Mouse (Mus musculus) intestine, embryonic 14.5 days (tissue): ENCODE measurements around the gene Osbpl11. TPM values are rescaled to one million over a fixed set of nuclear protein-coding genes. Genes with fewer than 3 reads are reported as not detected.
"Not testable (repeated sequence)": the region's sequence is repeated elsewhere in the genome, so short reads cannot be mapped to it uniquely, and the experiment has no call there.

Experiments used
- ATAC-seq: fragments of 200-750 bp; cut with Nextera tagmentation; replicated peaks from 2 replicates; pipeline ENCODE4 v1.8.0; 2017; ENCODE audit warnings: low read depth, moderate number of reproducible peaks, moderate TSS enrichment, moderate library complexity; ENCODE audit not compliant: low FRiP score, low TSS enrichment
- DNase-seq: peaks from one replicate; pipeline ENCODE4 v3.0.0-alpha.2; 2018; ENCODE audit warnings: low spot score
- H3K27ac ChIP-seq: fragments of 300-500 bp; sonication (generic); 2 replicates; pipeline ENCODE4 v1.5.1; 2014; ENCODE audit warnings: low read depth, mild to moderate bottlenecking, control low read depth
- H3K27me3 ChIP-seq: fragments of 300-500 bp; sonication (generic); replicated peaks from 2 replicates; pipeline ENCODE4 v1.6.1; 2014; ENCODE audit warnings: low read length, control low read depth; ENCODE audit not compliant: control insufficient read depth, insufficient read depth
- H3K36me3 ChIP-seq: fragments of 300-500 bp; sonication (generic); 2 replicates; pipeline ENCODE4 v1.6.1; 2014; ENCODE audit warnings: low read length, control low read depth; ENCODE audit not compliant: control insufficient read depth, insufficient read depth
- H3K4me1 ChIP-seq: fragments of 300-500 bp; sonication (generic); replicated peaks from 2 replicates; pipeline ENCODE4 v1.6.1; 2014; ENCODE audit warnings: low read length, control low read depth, mixed read lengths; ENCODE audit not compliant: control insufficient read depth, insufficient read depth
- H3K4me2 ChIP-seq: fragments of 300-500 bp; sonication (generic); 2 replicates; pipeline ENCODE4 v1.6.1; 2014; ENCODE audit warnings: low read length
- H3K4me3 ChIP-seq: fragments of 300-500 bp; sonication (generic); 2 replicates; pipeline ENCODE4 v1.5.1; 2014; ENCODE audit warnings: low read depth, low read length, control low read depth, mixed read lengths
- H3K9ac ChIP-seq: fragments of 300-500 bp; sonication (generic); 2 replicates; pipeline ENCODE4 v1.6.1; 2014; ENCODE audit warnings: mild to moderate bottlenecking, low read length
- H3K9me3 ChIP-seq: fragments of 300-500 bp; sonication (generic); 2 replicates; pipeline ENCODE4 v1.6.1; 2016; ENCODE audit warnings: low read length, control low read depth; ENCODE audit not compliant: control insufficient read depth
- WGBS: fragments of 180-500 bp; shearing (Covaris S2); extraction: QIAGEN DNeasy Blood & Tissue Kit; methylation state at CpG from one replicate; pipeline ENCODE4 v1.1.7; 2014; 5-methylcytosine and 5-hydroxymethylcytosine counted together
- polyA plus RNA-seq: library from polyadenylated mRNA; unstranded; fragments of >200 nt; fragmentation: Nextera tagmentation; extraction: Ambion mirVana; gene quantifications from 2 replicates; pipeline ENCODE4 v1.2.1, GENCODE M21; 2014

The Osbpl11 gene
- polyA plus RNA-seq, 1 experiment from 2014 or later: 14.9 TPM

GRCm38 (mm10) chr16:33154992-33155391 lies 29.9 kb upstream of the Osbpl11 start:
- 52% methylated on average over 4 of the region's 4 CpGs for WGBS
- ATAC-seq (no peak), DNase-seq (no peak)
- H3K4me2 ChIP-seq: no peak overlapping the region
- no peak overlapping the region for H3K4me3 ChIP-seq
- H3K9ac ChIP-seq: no peak overlapping the region
- no peaks in the 10 kb centered on the region for H3K4me1 ChIP-seq
- no peaks in the 10 kb centered on the region for H3K36me3 ChIP-seq
- no peaks in the 10 kb centered on the region for H3K9me3 ChIP-seq
- H3K27me3 ChIP-seq: no peaks in the 10 kb centered on the region
- H3K27ac ChIP-seq: no peak overlapping the region

- Histone ChIP-seq H3K4me1 (no peaks in the 10 kb centered on the region), H3K36me3 (no peaks in the 10 kb centered on the region), H3K27ac (no peak overlapping the region), H3K9me3 (no peaks in the 10 kb centered on the region), H3K9ac (no peak overlapping the region), H3K27me3 (no peaks in the 10 kb centered on the region), H3K4me3 (no peak overlapping the region), H3K4me2 (no peak overlapping the region)
- no peak for ATAC-seq
- 90% methylated on average over 11 of the region's 11 CpGs for WGBS
- no peak for DNase-seq
These were observed 26.9 kb upstream of the Osbpl11 start for GRCm38 (mm10) chr16:33158006-33158405.

GRCm38 (mm10) chr16:33158590-33159071 lies 26.2 kb upstream of the Osbpl11 start:
- H3K36me3 ChIP-seq: no peaks in the 10 kb centered on the region
- H3K4me3 ChIP-seq: no peak overlapping the region
- H3K27me3 ChIP-seq: no peaks in the 10 kb centered on the region
- H3K27ac ChIP-seq: no peak overlapping the region
- no peak overlapping the region for H3K4me2 ChIP-seq
- 90% methylated on average over 14 of the region's 14 CpGs for WGBS
- H3K4me1 ChIP-seq: no peaks in the 10 kb centered on the region
- no peaks in the 10 kb centered on the region for H3K9me3 ChIP-seq
- H3K9ac ChIP-seq: no peak overlapping the region
- DNase-seq: no peak
- ATAC-seq: no peak

- DNase-seq (no peak), ATAC-seq (no peak)
- Histone ChIP-seq H3K9me3 (no peaks in the 10 kb centered on the region), H3K4me1 (no peaks in the 10 kb centered on the region), H3K27me3 (no peaks in the 10 kb centered on the region), H3K4me3 (no peak overlapping the region), H3K27ac (no peak overlapping the region), H3K9ac (no peak overlapping the region), H3K36me3 (no peaks in the 10 kb centered on the region), H3K4me2 (no peak overlapping the region)
- 94% methylated on average over 2 of the region's 2 CpGs for WGBS
These were observed 25.5 kb upstream of the Osbpl11 start for GRCm38 (mm10) chr16:33159363-33159762.

GRCm38 (mm10) chr16:33163330-33164090 lies 21.4 kb upstream of the Osbpl11 start:
- no peaks in the 10 kb centered on the region for H3K9me3 ChIP-seq
- no peak overlapping the region for H3K4me3 ChIP-seq
- no peaks in the 10 kb centered on the region for H3K4me1 ChIP-seq
- no peak overlapping the region for H3K4me2 ChIP-seq
- H3K36me3 ChIP-seq: no peaks in the 10 kb centered on the region
- H3K27ac ChIP-seq: no peak overlapping the region
- 68% methylated on average over 13 of the region's 13 CpGs for WGBS
- DNase-seq (no peak), ATAC-seq (no peak)
- H3K9ac ChIP-seq: no peak overlapping the region
- no peaks in the 10 kb centered on the region for H3K27me3 ChIP-seq

- not testable (repeated sequence) for DNase-seq, ATAC-seq, H3K4me3 ChIP-seq, H3K4me2 ChIP-seq, H3K9ac ChIP-seq, H3K27ac ChIP-seq, H3K4me1 ChIP-seq, H3K36me3 ChIP-seq, H3K9me3 ChIP-seq, H3K27me3 ChIP-seq
- 70% methylated on average over 6 of the region's 6 CpGs for WGBS
These were observed 18.6 kb upstream of the Osbpl11 start for GRCm38 (mm10) chr16:33166284-33166683.

- H3K27me3 ChIP-seq: no peaks in the 10 kb centered on the region
- no peak overlapping the region for H3K4me2 ChIP-seq
- H3K9ac ChIP-seq: no peak overlapping the region
- ATAC-seq (no peak), DNase-seq (no peak)
- H3K4me3 ChIP-seq: no peak overlapping the region
- no peaks in the 10 kb centered on the region for H3K36me3 ChIP-seq
- 38% methylated on average over 5 of the region's 5 CpGs for WGBS
- peaks cover 10% of the 10 kb centered on the region; the same call in 1 of the 2 replicates for H3K4me1 ChIP-seq
- no peak overlapping the region for H3K27ac ChIP-seq
- no peaks in the 10 kb centered on the region for H3K9me3 ChIP-seq
These were observed 17.3 kb upstream of the Osbpl11 start for GRCm38 (mm10) chr16:33167537-33167936.

- no peak for DNase-seq
- 68% methylated on average over 8 of the region's 8 CpGs for WGBS
- H3K4me1 ChIP-seq: peaks cover 10% of the 10 kb centered on the region; the same call in 1 of the 2 replicates
- H3K27ac ChIP-seq: no peak overlapping the region
- no peaks in the 10 kb centered on the region for H3K27me3 ChIP-seq
- no peak overlapping the region for H3K4me3 ChIP-seq
- ATAC-seq: no peak
- no peaks in the 10 kb centered on the region for H3K36me3 ChIP-seq
- no peaks in the 10 kb centered on the region for H3K9me3 ChIP-seq
- no peak overlapping the region for H3K9ac ChIP-seq
- no peak overlapping the region for H3K4me2 ChIP-seq
These were observed 15.3 kb upstream of the Osbpl11 start for GRCm38 (mm10) chr16:33169471-33170034.
